In genomic region chr17:31658136-31658467, GRCm38 (mm10) we compare ENCODE assay signal across 8 mouse cellular contexts. TPM values are rescaled to one million over a fixed set of nuclear protein-coding genes. Genes with fewer than 3 reads are reported as not detected.
DNase-seq lines count a peak whose midpoint lies in the region; ATAC-seq and TF ChIP-seq lines count a peak whose summit lies in the region.

No protein-coding gene starts in this region.

- WGBS in lung, adult 2 months, result under 1% methylated on average over 23 of the region's 27 CpGs
- under 1% methylated on average over 27 of the region's 27 CpGs for WGBS in embryonic facial prominence, embryonic 10.5 days
- under 1% methylated on average over 27 of the region's 27 CpGs for WGBS in intestine, embryonic 15.5 days

- no peaks in the 10 kb centered on the region for H3K9me3 ChIP-seq in embryonic facial prominence, embryonic 10.5 days
- no peaks in the 10 kb centered on the region for H3K9me3 ChIP-seq in intestine, embryonic 15.5 days

- H3ac ChIP-seq in myocyte (ENCODE audit: control insufficient read depth, insufficient read length), result peak overlapping the region; percentile 98

- peak overlapping the region; percentile 97 for H3K9ac ChIP-seq in intestine, embryonic 15.5 days

- peaks cover 11% of the 10 kb centered on the region; the same call in 1 of the 2 replicates for H3K4me1 ChIP-seq in lung, adult 2 months (ENCODE audit: control insufficient read depth, insufficient read depth, low read length)
- peaks cover 21% of the 10 kb centered on the region for H3K4me1 ChIP-seq in embryonic facial prominence, embryonic 10.5 days
- H3K4me1 ChIP-seq in intestine, embryonic 15.5 days (replicated peaks), result peaks cover 21% of the 10 kb centered on the region

- H3K27ac ChIP-seq in embryonic facial prominence, embryonic 10.5 days (replicated peaks), result peak overlapping the region; percentile 98
- H3K27ac ChIP-seq in intestine, embryonic 15.5 days, result peak overlapping the region; percentile 83

- H3K4me3 ChIP-seq in lung, adult 2 months (replicated peaks; ENCODE audit: extremely low read depth, low read depth, low read length), result peak overlapping the region; percentile 87
- H3K4me3 ChIP-seq in embryonic facial prominence, embryonic 10.5 days, result peak overlapping the region; percentile 93
- H3K4me3 ChIP-seq in intestine, embryonic 15.5 days (replicated peaks), result peak overlapping the region; percentile 94
- H3K4me3 ChIP-seq in myocyte, result peak overlapping the region; percentile 80

- no peak for TF ChIP-seq POLR2A in lung, adult 2 months (IDR thresholded peaks at IDR 0.05; ENCODE audit: borderline replicate concordance, extremely low read depth, low read depth, low read length)
- TF ChIP-seq POLR2A in myocyte (IDR thresholded peaks at IDR 0.05; ENCODE audit: insufficient read length, low read depth), result no peak

- H3K4me2 ChIP-seq in intestine, embryonic 15.5 days (replicated peaks), result peak overlapping the region; percentile 69
- peak overlapping the region; percentile 89 for H3K4me2 ChIP-seq in myocyte (ENCODE audit: low read depth)

- no peaks in the 10 kb centered on the region for H3K27me3 ChIP-seq in embryonic facial prominence, embryonic 10.5 days (replicated peaks; ENCODE audit: low read depth, poor library complexity, severe bottlenecking)
- H3K27me3 ChIP-seq in intestine, embryonic 15.5 days (replicated peaks), result no peaks in the 10 kb centered on the region
- no peaks in the 10 kb centered on the region for H3K27me3 ChIP-seq in myocyte (ENCODE audit: control insufficient read depth, insufficient read depth, insufficient read length)

- peaks cover 44% of the 10 kb centered on the region for H3K36me3 ChIP-seq in embryonic facial prominence, embryonic 10.5 days (replicated peaks)
- peaks cover 21% of the 10 kb centered on the region for H3K36me3 ChIP-seq in intestine, embryonic 15.5 days
- H3K36me3 ChIP-seq in myocyte (ENCODE audit: control insufficient read depth, insufficient read depth), result peaks cover 18% of the 10 kb centered on the region

- peaks cover 52% of the 10 kb centered on the region for H3K79me2 ChIP-seq in myocyte (ENCODE audit: control insufficient read depth, insufficient read depth)

- TF ChIP-seq CTCF in lung, adult 2 months (IDR thresholded peaks at IDR 0.05; ENCODE audit: insufficient read depth, low read length), result no peak

- no peak for DNase-seq in lung, adult 2 months
- no peak for DNase-seq in lung, adult 18-20 months
- no peak for DNase-seq in embryonic facial prominence, embryonic 10.5 days (ENCODE audit: low spot score)
- no peak for DNase-seq in right cerebral cortex, postnatal 36 days (ENCODE audit: low spot score in 2 of 2)
- no peak for DNase-seq in cerebellum, postnatal 4 days (ENCODE audit: low spot score in 2 of 2)

- ATAC-seq in intestine, embryonic 15.5 days, result peak; percentile 1; the same call in 1 of the 2 replicates
- ATAC-seq in cerebellum, adult (ENCODE audit: insufficient number of reproducible peaks, low FRiP score, low TSS enrichment), result no peak

TF ChIP-seq in myocyte, 11 proteins besides CTCF, POLR2A, EP300 and RAD21:
- TF ChIP-seq USF1 (IDR thresholded peaks at IDR 0.05; ENCODE audit: low read depth), result no peak
- no peak for TF ChIP-seq MYOG (IDR thresholded peaks at IDR 0.05; ENCODE audit: control insufficient read depth in 1 of 3, insufficient read depth in 1 of 3, insufficient read length in 2 of 3, low read depth in 2 of 3)
- no peak for TF ChIP-seq TCF3 (IDR thresholded peaks at IDR 0.05; ENCODE audit: insufficient read length, low read depth)
- no peak for TF ChIP-seq REST (IDR thresholded peaks at IDR 0.05; ENCODE audit: insufficient read depth, insufficient read length)
- TF ChIP-seq MAX (IDR thresholded peaks at IDR 0.05; ENCODE audit: low read depth), result no peak
- TF ChIP-seq CEBPB (IDR thresholded peaks at IDR 0.05; ENCODE audit: insufficient read depth, poor library complexity, severe bottlenecking), result no peak
- TF ChIP-seq TCF12 (IDR thresholded peaks at IDR 0.05; ENCODE audit: insufficient read depth, poor library complexity, severe bottlenecking), result no peak
- TF ChIP-seq MYOD1 (IDR thresholded peaks at IDR 0.05; ENCODE audit: control insufficient read depth in 1 of 3, insufficient read length in 2 of 3, low read depth in 2 of 3), result no peak
- TF ChIP-seq POLR2AphosphoS2 (IDR thresholded peaks at IDR 0.05; ENCODE audit: insufficient read length, low read depth), result no peak
- TF ChIP-seq E2F4 (IDR thresholded peaks at IDR 0.05; ENCODE audit: insufficient read depth), result no peak
- no peak for TF ChIP-seq SRF (IDR thresholded peaks at IDR 0.05; ENCODE audit: control insufficient read depth, insufficient read length, low read depth)

RNA-seq across cellular contexts. Expression of gene U2af1, which starts 0.6 kb away (rescaled TPM):
- 35.1 and 49.0 TPM in 2 replicates for polyA plus RNA-seq in lung, adult 2 months (2012; rRNA removed)
- polyA plus RNA-seq in embryonic facial prominence, embryonic 10.5 days (2016; fragmentation: Nextera tagmentation; extraction: Ambion mirVana), result 464 and 498 TPM in 2 replicates
- 278 and 287 TPM in 2 replicates for polyA plus RNA-seq in intestine, embryonic 15.5 days (2015; fragmentation: Nextera tagmentation; extraction: Ambion mirVana)
- polyA plus RNA-seq in myocyte (2012; fragmentation: generic; extraction: Trizol), result 135 TPM

RNA-seq across cellular contexts. Expression of gene Cryaa, which starts 19.5 kb away (rescaled TPM):
- polyA plus RNA-seq in lung, adult 2 months (2012; rRNA removed), result 2.5 and 2.9 TPM in 2 replicates
- 0.77 TPM in 1 of 2 replicates, not detected in the other for polyA plus RNA-seq in embryonic facial prominence, embryonic 10.5 days (2016; fragmentation: Nextera tagmentation; extraction: Ambion mirVana)
- polyA plus RNA-seq in intestine, embryonic 15.5 days (2015; fragmentation: Nextera tagmentation; extraction: Ambion mirVana), result 0.15 and 0.16 TPM in 2 replicates
- not detected for polyA plus RNA-seq in myocyte (2012; fragmentation: generic; extraction: Trizol)

RNA-seq across cellular contexts. Expression of gene Cbs, which starts 21.1 kb away (rescaled TPM):
- polyA plus RNA-seq in lung, adult 2 months (2012; rRNA removed), result 5.5 and 6.3 TPM in 2 replicates
- polyA plus RNA-seq in embryonic facial prominence, embryonic 10.5 days (2016; fragmentation: Nextera tagmentation; extraction: Ambion mirVana), result 2.5 and 2.8 TPM in 2 replicates
- polyA plus RNA-seq in intestine, embryonic 15.5 days (2015; fragmentation: Nextera tagmentation; extraction: Ambion mirVana), result 9.5 and 20.6 TPM in 2 replicates
- polyA plus RNA-seq in myocyte (2012; fragmentation: generic; extraction: Trizol), result 0.06 TPM
